Mouse (Mus musculus) heart, embryonic 11.5 days (tissue): ENCODE results near the gene Rita1. TPM values are rescaled to one million over a fixed set of nuclear protein-coding genes. Genes with fewer than 3 reads are reported as not detected.
A peak's percentile ranks its signal among the peaks of the same experiment; 100 is the strongest.

Source experiments
- ATAC-seq: fragments of 200-750 bp; cut with Nextera tagmentation; replicated peaks from 2 replicates; pipeline ENCODE4 v1.8.0; 2017; ENCODE audit warnings: moderate library complexity; ENCODE audit not compliant: insufficient number of reproducible peaks, low FRiP score, low TSS enrichment
- H3K27ac ChIP-seq: fragments of 300-500 bp; sonication (generic); 2 replicates; pipeline ENCODE4 v1.5.1; 2014; ENCODE audit warnings: mild to moderate bottlenecking, low read depth, low read length
- H3K27me3 ChIP-seq: fragments of 300-500 bp; sonication (generic); 2 replicates; pipeline ENCODE4 v1.6.1; 2014; ENCODE audit warnings: mild to moderate bottlenecking, low read length, mixed read lengths; ENCODE audit not compliant: control insufficient read depth, insufficient read depth
- H3K36me3 ChIP-seq: fragments of 300-500 bp; sonication (generic); 2 replicates; pipeline ENCODE4 v1.6.1; 2014; ENCODE audit warnings: mild to moderate bottlenecking, low read length, moderate library complexity, mixed read lengths; ENCODE audit not compliant: control insufficient read depth, insufficient read depth
- H3K4me1 ChIP-seq: fragments of 300-500 bp; sonication (generic); 2 replicates; pipeline ENCODE4 v1.6.1; 2014; ENCODE audit warnings: low read length; ENCODE audit not compliant: control insufficient read depth, insufficient read depth
- H3K4me2 ChIP-seq: fragments of 300-500 bp; sonication (generic); 2 replicates; pipeline ENCODE4 v1.6.1; 2014; ENCODE audit warnings: mild to moderate bottlenecking, moderate library complexity
- H3K4me3 ChIP-seq: fragments of 300-500 bp; sonication (generic); 2 replicates; pipeline ENCODE4 v1.5.1; 2014; ENCODE audit warnings: low read depth, low read length
- H3K9ac ChIP-seq: fragments of 300-500 bp; sonication (generic); 2 replicates; pipeline ENCODE4 v1.6.1; 2014; ENCODE audit warnings: mild to moderate bottlenecking, low read depth, low read length, moderate library complexity
- H3K9me3 ChIP-seq: fragments of 300-500 bp; sonication (generic); replicated peaks from 2 replicates; pipeline ENCODE4 v1.6.1; 2016; ENCODE audit warnings: low read length; ENCODE audit not compliant: control insufficient read depth
- WGBS: fragments of 180-500 bp; shearing (Covaris S2); extraction: QIAGEN DNeasy Blood & Tissue Kit; methylation state at CpG from one replicate; pipeline ENCODE4 v1.1.7; 2014; ENCODE audit not compliant: insufficient replicate concordance; 5-methylcytosine and 5-hydroxymethylcytosine counted together
- polyA plus RNA-seq: library from polyadenylated mRNA; unstranded; fragments of >200 nt; fragmentation: Nextera tagmentation; extraction: Ambion mirVana; gene quantifications from 2 replicates; pipeline ENCODE4 v1.2.1, GENCODE M21; 2014

Rita1 gene
- polyA plus RNA-seq, 1 experiment from 2014 or later = 5.6 TPM

DNA sequence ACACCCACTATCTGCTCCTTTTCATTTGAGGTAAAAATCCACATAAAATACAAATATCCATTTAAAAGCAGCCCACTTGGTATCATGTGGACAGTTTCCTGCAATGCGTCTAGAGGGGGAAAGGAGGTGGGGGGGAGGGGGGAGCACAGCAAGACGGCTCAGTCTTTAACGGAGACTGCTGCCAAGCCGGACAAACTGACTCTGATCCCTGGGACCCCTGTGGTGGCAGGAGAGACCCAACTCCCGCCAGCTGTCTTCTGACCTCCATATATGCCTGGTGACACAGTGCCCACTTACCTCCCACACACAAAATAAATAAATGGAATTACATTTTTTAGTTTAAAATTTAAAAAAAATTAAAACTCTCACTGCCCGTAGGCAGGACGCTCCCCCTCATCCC lies 8.9 kb downstream of the Rita1 start:
- ATAC-seq = no peak
- no peaks in the 10 kb centered on the region for H3K36me3 ChIP-seq
- H3K4me3 ChIP-seq = no peak overlapping the region
- WGBS = 65% methylated on average over 7 of the region's 7 CpGs
- H3K9me3 ChIP-seq = no peaks in the 10 kb centered on the region
- peaks cover 12% of the 10 kb centered on the region for H3K27me3 ChIP-seq
- H3K4me1 ChIP-seq = peaks cover 17% of the 10 kb centered on the region; the same call in 1 of the 2 replicates
- no peak overlapping the region for H3K27ac ChIP-seq
- H3K9ac ChIP-seq = no peak overlapping the region
- H3K4me2 ChIP-seq = no peak overlapping the region

DNA sequence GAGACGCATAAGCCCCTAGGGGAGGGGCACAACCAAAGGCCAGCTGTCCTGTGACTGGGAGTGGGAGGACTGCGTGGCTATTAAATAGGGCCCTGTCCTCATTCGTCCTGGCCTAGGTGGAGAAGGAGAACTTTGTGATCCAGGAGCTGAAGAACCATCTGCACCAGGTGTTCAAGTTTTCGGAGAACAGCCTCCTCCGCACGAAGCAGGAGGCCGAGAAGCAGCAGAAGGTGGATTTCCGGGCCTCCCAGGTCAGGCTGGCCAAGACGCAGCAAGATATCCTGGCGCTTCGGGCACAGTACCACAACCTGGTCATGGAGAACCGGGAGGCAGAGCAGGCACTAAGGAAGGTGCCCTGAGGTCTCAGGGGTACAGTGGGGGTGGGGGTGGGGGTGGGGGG lies 10.2 kb downstream of the Rita1 start:
- ATAC-seq = no peak
- H3K9ac ChIP-seq = no peak overlapping the region
- peaks cover 17% of the 10 kb centered on the region; the same call in 1 of the 2 replicates for H3K4me1 ChIP-seq
- H3K27ac ChIP-seq = no peak overlapping the region
- H3K9me3 ChIP-seq = no peaks in the 10 kb centered on the region
- WGBS = 91% methylated on average over 12 of the region's 12 CpGs
- no peak overlapping the region for H3K4me3 ChIP-seq
- H3K36me3 ChIP-seq = no peaks in the 10 kb centered on the region
- H3K27me3 ChIP-seq = peaks cover 14% of the 10 kb centered on the region
- H3K4me2 ChIP-seq = no peak overlapping the region

DNA sequence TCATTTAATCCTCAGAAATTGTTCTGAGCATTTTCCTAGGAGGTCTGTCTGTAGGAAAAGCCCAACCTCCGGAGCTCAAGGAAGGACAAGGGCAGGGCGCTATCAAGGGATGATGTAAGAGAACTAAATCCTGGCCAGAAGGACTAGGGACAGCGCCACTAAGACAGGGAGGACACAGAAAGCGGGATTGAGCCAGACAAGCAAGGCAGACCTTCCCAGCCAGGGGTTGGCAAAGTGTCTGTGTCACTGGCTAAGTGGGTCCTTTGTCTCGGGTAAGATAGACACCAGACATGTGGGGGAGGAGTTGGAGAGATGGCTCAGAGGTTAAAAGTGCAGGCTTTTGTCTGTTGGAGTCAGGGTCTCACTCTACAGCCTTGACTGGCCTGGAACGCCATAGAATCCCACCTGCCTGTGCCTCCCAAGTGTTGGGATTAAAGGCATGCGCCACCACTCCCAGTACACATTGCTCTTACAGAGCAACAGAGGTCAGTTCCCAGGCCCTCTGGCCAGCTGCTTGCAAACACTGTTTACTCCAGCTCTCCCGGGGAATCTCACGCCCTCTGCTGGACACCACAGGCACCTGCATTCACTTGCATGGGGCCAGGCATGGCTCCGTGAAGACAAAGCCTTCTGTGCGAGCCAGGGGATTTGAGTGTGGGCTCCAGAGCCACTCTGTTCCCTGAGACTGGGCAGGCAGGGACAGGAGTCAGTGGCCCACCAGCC lies 11.3 kb downstream of the Rita1 start:
- Histone ChIP-seq H3K27ac (no peak overlapping the region), H3K27me3 (peaks cover 17% of the 10 kb centered on the region), H3K4me2 (no peak overlapping the region), H3K9ac (no peak overlapping the region), H3K36me3 (no peaks in the 10 kb centered on the region), H3K4me1 (peaks cover 17% of the 10 kb centered on the region; the same call in 1 of the 2 replicates), H3K9me3 (no peaks in the 10 kb centered on the region), H3K4me3 (no peak overlapping the region)
- no peak for ATAC-seq
- WGBS = 41% methylated on average over 11 of the region's 11 CpGs

DNA sequence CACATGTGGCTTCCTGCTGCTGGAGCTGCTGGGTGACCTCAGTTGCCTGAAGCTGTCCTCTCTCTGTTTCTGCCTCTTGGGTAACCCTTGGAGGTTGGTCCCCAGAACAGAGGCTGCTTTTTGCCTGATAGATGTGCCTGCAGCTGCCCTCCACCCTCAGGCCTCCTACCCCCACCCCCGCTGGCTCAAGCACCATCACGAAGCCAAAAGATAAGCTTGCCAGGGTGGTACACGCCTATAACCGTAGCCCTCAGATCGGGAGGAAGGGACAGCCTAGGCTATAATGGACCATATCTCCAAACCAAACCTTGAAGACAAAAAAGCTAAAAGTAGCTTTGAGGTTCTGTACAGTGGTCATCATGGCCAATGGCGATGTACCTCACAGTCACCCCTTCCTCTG lies 12.8 kb downstream of the Rita1 start:
- no peaks in the 10 kb centered on the region for H3K36me3 ChIP-seq
- no peak for ATAC-seq
- peaks cover 14% of the 10 kb centered on the region; the same call in 1 of the 2 replicates for H3K4me1 ChIP-seq
- H3K4me2 ChIP-seq = no peak overlapping the region
- no peak overlapping the region for H3K27ac ChIP-seq
- peaks cover 17% of the 10 kb centered on the region for H3K27me3 ChIP-seq
- no peak overlapping the region for H3K4me3 ChIP-seq
- no peaks in the 10 kb centered on the region for H3K9me3 ChIP-seq
- H3K9ac ChIP-seq = no peak overlapping the region
- WGBS = 66% methylated on average over 6 of the region's 6 CpGs

DNA sequence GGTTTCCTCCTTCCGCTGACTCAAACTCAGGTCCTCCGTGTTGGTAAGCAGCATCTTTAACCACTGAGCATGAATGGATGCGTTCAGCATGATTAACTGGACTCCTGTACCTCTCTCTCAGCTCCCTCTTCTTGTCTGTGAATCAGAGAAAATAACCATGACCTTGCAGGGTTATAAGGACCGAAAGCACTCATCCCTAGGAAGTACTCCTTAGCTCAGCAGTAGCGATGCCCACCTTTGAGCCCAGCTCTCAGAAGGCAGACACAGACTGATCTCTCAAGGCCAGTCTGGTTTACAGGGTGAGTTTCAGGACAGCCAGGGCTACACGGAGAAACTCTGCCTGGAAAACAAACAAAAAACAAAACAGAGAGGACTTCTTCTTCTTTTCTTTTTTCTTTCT lies 17.9 kb downstream of the Rita1 start:
- H3K9me3 ChIP-seq = no peaks in the 10 kb centered on the region
- no peaks in the 10 kb centered on the region for H3K36me3 ChIP-seq
- H3K4me3 ChIP-seq = no peak overlapping the region
- WGBS = 76% methylated on average over 6 of the region's 6 CpGs
- peaks cover 12% of the 10 kb centered on the region for H3K27me3 ChIP-seq
- no peak overlapping the region for H3K9ac ChIP-seq
- no peaks in the 10 kb centered on the region for H3K4me1 ChIP-seq
- H3K27ac ChIP-seq = no peak overlapping the region
- no peak for ATAC-seq
- no peak overlapping the region for H3K4me2 ChIP-seq

DNA sequence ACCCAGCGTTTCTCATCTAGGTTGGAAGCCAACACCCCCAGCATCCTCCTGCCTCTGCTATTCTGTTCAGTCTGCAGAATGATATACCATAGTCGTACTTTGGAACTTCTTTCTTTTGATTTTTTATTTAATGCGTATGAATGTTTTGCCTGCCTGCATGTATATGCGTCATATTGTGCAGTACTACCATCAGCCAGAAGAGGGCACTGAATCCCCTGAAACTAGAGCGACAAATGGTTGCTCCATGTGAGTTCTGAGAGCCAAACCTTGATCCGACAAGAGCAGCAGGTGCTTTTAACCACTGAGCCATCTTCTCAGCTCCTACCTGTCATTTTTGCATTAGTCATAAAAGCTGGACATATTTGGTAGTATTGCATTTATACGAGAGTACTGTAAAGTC lies 20.2 kb downstream of the Rita1 start:
- H3K4me3 ChIP-seq = no peak overlapping the region
- H3K9me3 ChIP-seq = no peaks in the 10 kb centered on the region
- H3K27ac ChIP-seq = no peak overlapping the region
- peaks cover 8% of the 10 kb centered on the region; the same call in 1 of the 2 replicates for H3K4me1 ChIP-seq
- no peak overlapping the region for H3K4me2 ChIP-seq
- H3K36me3 ChIP-seq = no peaks in the 10 kb centered on the region
- WGBS = 58% methylated on average over 7 of the region's 7 CpGs
- peaks cover 3% of the 10 kb centered on the region; the same call in 1 of the 2 replicates for H3K27me3 ChIP-seq
- H3K9ac ChIP-seq = no peak overlapping the region
- no peak for ATAC-seq

DNA sequence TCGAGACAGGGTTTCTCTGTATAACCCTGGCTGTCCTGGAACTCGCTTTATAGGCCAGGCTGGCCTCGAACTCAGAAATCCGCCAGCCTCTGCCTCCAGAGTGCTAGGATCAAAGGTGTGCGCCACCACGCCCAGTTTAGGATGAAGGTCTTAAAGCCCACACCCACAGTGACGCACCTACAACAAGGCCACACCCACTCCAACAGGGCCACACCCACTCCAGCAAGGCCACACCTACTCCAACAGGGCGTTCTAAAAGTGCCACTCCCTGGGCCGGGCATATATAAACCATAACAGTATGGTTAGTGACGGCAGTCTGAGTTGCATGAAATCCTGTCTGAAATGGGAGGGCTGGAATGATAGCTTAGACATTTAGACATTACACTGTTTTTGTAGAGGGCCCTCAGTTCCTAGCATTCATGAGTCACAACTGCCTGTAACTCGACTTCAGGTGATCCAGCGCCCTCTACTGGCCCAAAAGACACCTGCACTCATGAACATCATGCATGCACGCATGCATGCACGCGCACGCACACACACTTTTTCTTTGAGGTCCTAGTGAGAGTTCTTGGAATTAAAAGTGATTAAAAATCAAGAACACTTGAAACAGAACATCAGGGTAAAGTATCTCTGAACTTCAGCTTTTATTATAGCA lies 21.9 kb downstream of the Rita1 start:
- WGBS = 66% methylated on average over 16 of the region's 16 CpGs
- peaks cover 18% of the 10 kb centered on the region for H3K4me1 ChIP-seq

DNA sequence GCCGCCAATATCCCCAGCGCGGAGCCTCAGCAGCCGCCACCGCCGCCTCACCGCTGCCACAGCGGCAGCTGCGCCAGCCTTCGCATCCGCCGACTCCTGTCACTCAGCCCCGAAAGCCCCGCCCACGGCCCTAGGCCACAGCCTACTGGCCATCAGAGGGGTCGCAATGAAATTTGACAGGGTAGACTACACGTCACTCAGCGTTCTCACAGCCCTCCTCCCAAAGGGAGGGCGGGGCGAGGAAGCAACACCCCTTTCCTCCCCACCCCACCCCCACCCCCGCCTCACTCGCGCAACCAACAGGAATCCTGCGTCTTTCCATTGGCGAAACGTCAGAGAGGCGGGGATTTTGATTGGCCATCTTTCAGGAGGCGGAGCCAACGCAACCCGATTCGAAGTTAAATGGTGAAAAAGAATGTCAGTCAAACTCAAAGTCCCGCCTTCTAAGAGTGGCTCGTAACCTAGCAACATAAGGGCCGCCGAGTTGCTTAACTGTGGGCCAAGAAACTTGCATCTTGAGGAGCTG lies 23.8 kb downstream of the Rita1 start, which contains the start of the genes Tpcn1 and Iqcd:
TSS of gene Tpcn1 (minus strand) at position 105 of the 526 bp plus-strand sequence.
TSS of gene Iqcd (plus strand) at position 448 of the 526 bp plus-strand sequence.
- ATAC-seq = peak; percentile 97
- H3K9me3 ChIP-seq = no peaks in the 10 kb centered on the region
- peaks cover 20% of the 10 kb centered on the region for H3K4me1 ChIP-seq
- H3K27ac ChIP-seq = peak within 1 kb of the TSS; percentile 71
- H3K4me3 ChIP-seq = peak within 1 kb of the TSS; percentile 87
- H3K4me2 ChIP-seq = peak within 1 kb of the TSS; percentile 97
- WGBS = under 1% methylated on average over 35 of the region's 35 CpGs
- no peaks in the 10 kb centered on the region for H3K36me3 ChIP-seq
- H3K27me3 ChIP-seq = no peaks in the 10 kb centered on the region
- peak within 1 kb of the TSS; percentile 83 for H3K9ac ChIP-seq

More for the DNA sequence above, 21.9 kb downstream of the Rita1 start:
- Histone ChIP-seq H3K27ac (no peak overlapping the region), H3K4me3 (no peak overlapping the region), H3K4me2 (no peak overlapping the region), H3K27me3 (no peaks in the 10 kb centered on the region), H3K9me3 (no peaks in the 10 kb centered on the region), H3K36me3 (no peaks in the 10 kb centered on the region), H3K9ac (no peak overlapping the region)
- ATAC-seq = no peak
